Mouse (Mus musculus): Measurements from ENCODE around the gene Elavl3. TPM values are rescaled to one million over a fixed set of nuclear protein-coding genes. Genes with fewer than 3 reads are reported as not detected.

The Elavl3 gene
- polyA plus RNA-seq, 1 experiment, result 1.1 TPM

- no peak for TF ChIP-seq CTCF (IDR thresholded peaks at IDR 0.05; ENCODE audit: control insufficient read depth, insufficient read depth, low read length)
- no peak for TF ChIP-seq POLR2A (IDR thresholded peaks at IDR 0.05; ENCODE audit: borderline replicate concordance, control insufficient read depth, low read depth, low read length)
- 77% methylated on average over 3 of the region's 3 CpGs for WGBS
- H3K27ac ChIP-seq (ENCODE audit: control insufficient read depth, insufficient read depth, low read depth, low read length, poor library complexity), result no peak overlapping the region
These were observed 55.5 kb downstream of the Elavl3 start for GRCm38 (mm10) chr9:21996178-21996867.

GRCm38 (mm10) chr9:21992227-21992626 lies 59.6 kb downstream of the Elavl3 start:
- TF ChIP-seq POLR2A (IDR thresholded peaks at IDR 0.05; ENCODE audit: borderline replicate concordance, control insufficient read depth, low read depth, low read length) (no peak), CTCF (IDR thresholded peaks at IDR 0.05; ENCODE audit: control insufficient read depth, insufficient read depth, low read length) (no peak)
- 83% methylated on average over 4 of the region's 4 CpGs for WGBS

More at GRCm38 (mm10) chr9:21996178-21996867, 55.5 kb downstream of the Elavl3 start:
- no peaks in the 10 kb centered on the region for H3K4me1 ChIP-seq (ENCODE audit: control insufficient read depth, insufficient read depth, low read length)
- H3K4me3 ChIP-seq (replicated peaks; ENCODE audit: control insufficient read depth, low read depth, low read length), result no peak overlapping the region

GRCm38 (mm10) chr9:21989230-21990110 lies 62.4 kb downstream of the Elavl3 start, which contains the start of gene Rgl3:
Gene Rgl3 (minus strand): TSS chr9:21989446.
- H3K4me3 ChIP-seq (replicated peaks; ENCODE audit: control insufficient read depth, low read depth, low read length), result no peak within 1 kb of the TSS
- no peaks in the 10 kb centered on the region for H3K4me1 ChIP-seq (ENCODE audit: control insufficient read depth, insufficient read depth, low read length)
- TF ChIP-seq POLR2A (IDR thresholded peaks at IDR 0.05; ENCODE audit: borderline replicate concordance, control insufficient read depth, low read depth, low read length) (no peak), CTCF (IDR thresholded peaks at IDR 0.05; ENCODE audit: control insufficient read depth, insufficient read depth, low read length) (no peak)
- H3K27ac ChIP-seq (ENCODE audit: control insufficient read depth, insufficient read depth, low read depth, low read length, poor library complexity), result no peak within 1 kb of the TSS
- 3% methylated on average over 42 of the region's 42 CpGs for WGBS

More at GRCm38 (mm10) chr9:21992227-21992626, 59.6 kb downstream of the Elavl3 start:
- no peak overlapping the region for H3K27ac ChIP-seq (ENCODE audit: control insufficient read depth, insufficient read depth, low read depth, low read length, poor library complexity)
- no peak overlapping the region for H3K4me3 ChIP-seq (replicated peaks; ENCODE audit: control insufficient read depth, low read depth, low read length)
- no peaks in the 10 kb centered on the region for H3K4me1 ChIP-seq (ENCODE audit: control insufficient read depth, insufficient read depth, low read length)

GRCm38 (mm10) chr9:21988421-21989101 lies 63.3 kb downstream of the Elavl3 start:
- no peak for TF ChIP-seq CTCF (IDR thresholded peaks at IDR 0.05; ENCODE audit: control insufficient read depth, insufficient read depth, low read length)
- H3K4me3 ChIP-seq (replicated peaks; ENCODE audit: control insufficient read depth, low read depth, low read length), result no peak overlapping the region
- 3% methylated on average over 32 of the region's 32 CpGs for WGBS
- no peaks in the 10 kb centered on the region for H3K4me1 ChIP-seq (ENCODE audit: control insufficient read depth, insufficient read depth, low read length)
- no peak overlapping the region for H3K27ac ChIP-seq (ENCODE audit: control insufficient read depth, insufficient read depth, low read depth, low read length, poor library complexity)

GRCm38 (mm10) chr9:21987592-21988342 lies 64.1 kb downstream of the Elavl3 start:
- 13% methylated on average over 36 of the region's 36 CpGs for WGBS
- no peak for TF ChIP-seq CTCF (IDR thresholded peaks at IDR 0.05; ENCODE audit: control insufficient read depth, insufficient read depth, low read length)
- Histone ChIP-seq H3K4me3 (replicated peaks; ENCODE audit: control insufficient read depth, low read depth, low read length) (no peak overlapping the region), H3K4me1 (ENCODE audit: control insufficient read depth, insufficient read depth, low read length) (no peaks in the 10 kb centered on the region), H3K27ac (ENCODE audit: control insufficient read depth, insufficient read depth, low read depth, low read length, poor library complexity) (no peak overlapping the region)

GRCm38 (mm10) chr9:21983911-21984310 lies 67.9 kb downstream of the Elavl3 start:
- TF ChIP-seq CTCF (IDR thresholded peaks at IDR 0.05; ENCODE audit: control insufficient read depth, insufficient read depth, low read length), result no peak
- no peak for TF ChIP-seq POLR2A (IDR thresholded peaks at IDR 0.05; ENCODE audit: borderline replicate concordance, control insufficient read depth, low read depth, low read length)
- H3K4me3 ChIP-seq (replicated peaks; ENCODE audit: control insufficient read depth, low read depth, low read length), result no peak overlapping the region
- H3K4me1 ChIP-seq (ENCODE audit: control insufficient read depth, insufficient read depth, low read length), result no peaks in the 10 kb centered on the region
- 65% methylated on average over 3 of the region's 3 CpGs for WGBS
- no peak overlapping the region for H3K27ac ChIP-seq (ENCODE audit: control insufficient read depth, insufficient read depth, low read depth, low read length, poor library complexity)

GRCm38 (mm10) chr9:21978398-21979128 lies 73.3 kb downstream of the Elavl3 start:
- H3K27ac ChIP-seq (ENCODE audit: control insufficient read depth, insufficient read depth, low read depth, low read length, poor library complexity), result no peak overlapping the region
- H3K4me1 ChIP-seq (ENCODE audit: control insufficient read depth, insufficient read depth, low read length), result no peaks in the 10 kb centered on the region
- TF ChIP-seq CTCF (IDR thresholded peaks at IDR 0.05; ENCODE audit: control insufficient read depth, insufficient read depth, low read length) (no peak), POLR2A (IDR thresholded peaks at IDR 0.05; ENCODE audit: borderline replicate concordance, control insufficient read depth, low read depth, low read length) (no peak)
- WGBS, result 86% methylated on average over 4 of the region's 4 CpGs
- H3K4me3 ChIP-seq (replicated peaks; ENCODE audit: control insufficient read depth, low read depth, low read length), result no peak overlapping the region
